Mouse (Mus musculus) Muller cell, postnatal 12 days (primary cell): ENCODE results near the gene Gcn1l1.
A peak's percentile ranks its signal among the peaks of the same experiment; 100 is the strongest.

ENCODE experiments used
- DNase-seq: peaks from one replicate; pipeline ENCODE4 v3.0.0-alpha.2; 2015; ENCODE audit errors: inconsistent ontology term

The Gcn1l1 gene

DNA sequence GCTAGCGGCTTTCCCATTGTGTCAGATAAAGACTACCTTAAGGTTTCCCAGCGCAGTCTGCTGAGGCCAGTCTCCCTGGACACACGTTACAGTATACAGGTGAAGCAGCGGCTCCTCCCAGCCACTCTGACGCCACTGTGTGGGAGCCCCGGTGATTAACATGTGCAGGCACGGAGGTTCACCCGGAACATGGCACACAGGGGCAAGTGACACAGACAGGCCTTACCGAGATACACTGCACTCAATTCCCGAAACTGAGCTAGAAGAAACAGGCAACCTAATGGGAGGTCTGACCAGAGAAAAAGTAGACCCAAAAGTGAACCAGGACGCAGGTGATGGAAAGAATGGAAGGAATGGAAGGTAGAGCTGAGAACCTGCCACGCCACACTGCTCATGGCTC is 88.7 kb downstream of the Gcn1l1 start:
- DNase-seq: no peak

DNA sequence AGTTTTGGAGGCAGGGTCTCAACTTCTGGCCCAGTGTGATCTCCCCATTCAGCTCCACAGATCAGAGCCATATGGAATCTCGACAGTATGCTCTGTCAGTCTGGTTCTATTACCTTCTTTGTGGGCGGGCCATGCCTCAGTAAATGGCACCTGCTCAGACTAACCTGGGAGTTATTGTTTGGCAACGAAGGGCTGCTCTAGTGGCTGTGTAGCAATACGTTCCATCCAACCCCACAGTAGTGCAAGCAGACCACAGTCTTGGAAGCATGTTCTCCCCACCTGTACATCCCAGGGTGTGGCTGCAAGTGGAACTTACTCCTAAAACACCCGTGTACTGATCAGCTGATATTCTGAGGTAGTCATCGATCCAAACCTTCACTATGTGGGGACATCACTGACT is 91.6 kb downstream of the Gcn1l1 start:
- no peak for DNase-seq

- DNase-seq: no peak
Observed at GRCm38 (mm10) chr5:115657234-115657633, 92.2 kb downstream of the Gcn1l1 start.

DNA sequence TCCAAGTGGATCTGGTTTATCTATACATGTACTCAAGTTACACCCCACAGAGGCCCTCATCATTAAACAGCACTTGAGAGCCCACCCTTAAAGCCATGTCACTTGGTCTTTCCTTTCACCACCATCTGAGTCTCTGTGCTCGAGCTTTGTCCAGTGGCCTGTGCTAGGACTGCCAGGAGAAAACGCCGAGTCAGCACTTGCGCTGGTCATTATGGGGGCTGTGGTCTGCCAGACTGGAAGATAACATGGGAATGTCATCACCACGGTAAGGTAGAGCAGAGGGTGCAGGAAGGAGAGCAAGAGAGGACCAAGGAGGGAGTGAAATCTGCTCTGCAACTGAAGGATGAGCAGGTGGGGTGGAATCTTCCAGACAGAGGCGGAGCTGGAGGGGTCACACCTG is 93.3 kb downstream of the Gcn1l1 start:
- DNase-seq: no peak

- DNase-seq: no peak
Observed at GRCm38 (mm10) chr5:115662658-115663057, 97.6 kb downstream of the Gcn1l1 start.

DNA sequence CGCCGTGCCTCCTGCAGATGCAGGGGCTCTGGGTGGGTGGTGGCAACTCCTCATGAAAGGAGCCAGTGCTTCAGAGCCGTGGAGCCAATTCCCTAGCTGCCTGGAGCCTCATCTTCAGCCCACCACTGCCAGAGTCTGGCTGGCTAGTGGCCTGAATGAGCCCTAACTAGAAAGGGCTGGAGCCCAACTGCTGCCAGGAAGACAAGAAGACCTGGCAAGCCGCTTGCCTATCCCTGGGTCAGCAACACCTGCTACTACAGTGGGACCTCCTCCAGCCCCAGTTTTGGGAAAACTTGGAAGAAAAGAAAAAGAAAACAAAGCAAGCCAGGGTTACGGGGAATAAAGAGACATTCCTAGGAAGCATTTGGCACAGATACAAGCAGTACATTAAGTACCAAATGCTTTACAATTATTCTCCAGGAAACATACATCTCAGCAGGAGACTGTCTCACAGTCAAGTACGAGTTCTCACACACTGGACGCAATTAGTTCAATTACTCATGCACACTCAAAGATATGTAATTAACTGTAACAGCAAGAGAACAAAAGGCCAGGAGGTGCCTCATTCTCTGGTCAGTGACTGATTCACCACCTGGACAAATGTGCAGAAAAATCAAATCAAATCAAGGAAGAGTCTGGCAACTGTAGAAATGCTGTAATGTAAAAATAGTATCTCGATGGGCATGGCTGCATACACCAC is 101.5 kb downstream of the Gcn1l1 start:
- DNase-seq: peak; percentile 98

DNA sequence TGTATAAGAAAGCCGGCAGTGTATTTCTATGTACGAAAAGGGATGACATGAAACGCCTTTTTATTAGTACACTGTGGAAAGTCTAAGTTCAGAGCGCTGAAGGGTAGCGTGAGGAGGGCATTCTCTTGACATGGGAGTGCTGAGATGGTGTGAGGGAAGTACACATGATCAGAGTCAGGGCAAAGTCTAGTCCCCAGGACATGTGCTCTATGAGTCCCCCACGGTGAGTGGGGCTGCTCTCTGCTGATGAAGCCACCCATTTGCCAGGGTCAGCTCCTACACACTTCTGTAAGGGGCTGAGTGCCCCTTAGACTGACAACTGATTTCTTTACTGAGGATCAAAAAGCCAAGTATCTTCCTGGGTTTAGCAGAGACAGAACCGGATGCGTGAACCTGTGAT is 102.2 kb downstream of the Gcn1l1 start:
- no peak for DNase-seq

GRCm38 (mm10) chr5:115667894-115668293 is 102.8 kb downstream of the Gcn1l1 start:
- DNase-seq: no peak

DNA sequence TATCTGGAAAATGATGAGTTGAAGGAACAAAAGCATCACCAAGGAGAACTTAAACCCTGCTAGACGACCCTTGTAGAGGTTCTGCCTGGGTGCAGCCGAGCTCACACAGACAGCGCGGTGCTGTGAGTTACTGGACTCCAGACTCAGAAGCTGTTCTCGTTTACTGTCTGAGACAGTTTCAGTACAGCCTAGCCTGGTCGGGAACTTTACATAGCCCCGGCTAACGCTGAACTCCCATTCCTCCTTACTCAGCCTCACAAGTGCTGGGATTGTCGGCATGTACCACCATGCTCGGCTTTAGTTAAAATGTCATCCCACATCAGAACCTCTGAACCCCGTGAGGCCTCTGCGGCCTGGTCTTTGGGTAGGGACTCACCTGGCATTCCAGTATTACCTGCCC is 103.9 kb downstream of the Gcn1l1 start:
- no peak for DNase-seq

GRCm38 (mm10) chr5:115669974-115670373 is 104.9 kb downstream of the Gcn1l1 start:
- DNase-seq: no peak

DNA sequence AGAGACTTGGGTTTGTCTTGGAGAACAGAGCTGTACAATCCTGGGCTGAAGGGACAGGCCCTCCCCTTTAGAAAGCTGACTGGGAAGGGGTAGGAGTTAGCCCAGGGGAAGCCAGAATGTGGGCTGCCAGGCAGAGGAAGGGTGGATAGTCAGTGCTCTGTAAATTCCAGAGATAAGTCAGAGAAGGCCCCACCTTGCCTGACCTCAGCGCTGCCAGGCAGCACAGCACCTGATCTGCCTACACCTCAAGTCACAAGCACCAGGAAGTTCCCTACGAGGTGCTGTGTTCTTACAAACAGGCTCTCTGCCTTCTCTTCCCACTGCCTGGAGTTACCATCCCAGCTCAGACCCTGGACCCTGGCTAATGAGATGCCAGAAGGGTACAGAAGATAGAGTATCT is 105.4 kb downstream of the Gcn1l1 start:
- no peak for DNase-seq

GRCm38 (mm10) chr5:115671846-115672245 is 106.8 kb downstream of the Gcn1l1 start:
- no peak for DNase-seq
